Mouse (Mus musculus) neural tube, embryonic 12.5 days (tissue): ENCODE measurements around the gene Ercc6. TPM values are rescaled to one million over a fixed set of nuclear protein-coding genes. Genes with fewer than 3 reads are reported as not detected.

Experiments
- ATAC-seq: fragments of 200-750 bp; cut with Nextera tagmentation; 2 replicates; pipeline ENCODE4 v1.8.0; 2017; ENCODE audit warnings: low read depth, mild to moderate bottlenecking, moderate TSS enrichment, moderate library complexity; ENCODE audit not compliant: low FRiP score
- H3K27ac ChIP-seq: fragments of 300-500 bp; sonication (generic); 2 replicates; pipeline ENCODE4 v1.5.1; 2016
- H3K27me3 ChIP-seq: fragments of 300-500 bp; sonication (generic); replicated peaks from 2 replicates; pipeline ENCODE4 v1.6.1; 2016; ENCODE audit warnings: mild to moderate bottlenecking
- H3K36me3 ChIP-seq: fragments of 300-500 bp; sonication (generic); 2 replicates; pipeline ENCODE4 v1.6.1; 2016; ENCODE audit warnings: mild to moderate bottlenecking
- H3K4me1 ChIP-seq: fragments of 300-500 bp; sonication (generic); 2 replicates; pipeline ENCODE4 v1.6.1; 2016
- H3K4me2 ChIP-seq: fragments of 300-500 bp; sonication (generic); replicated peaks from 2 replicates; pipeline ENCODE4 v1.6.1; 2016; ENCODE audit warnings: mild to moderate bottlenecking
- H3K4me3 ChIP-seq: fragments of 300-500 bp; sonication (generic); 2 replicates; pipeline ENCODE4 v1.5.1; 2016
- H3K9ac ChIP-seq: fragments of 300-500 bp; sonication (generic); 2 replicates; pipeline ENCODE4 v1.6.1; 2016; ENCODE audit warnings: mild to moderate bottlenecking
- H3K9me3 ChIP-seq: fragments of 300-500 bp; sonication (generic); 2 replicates; pipeline ENCODE4 v1.6.1; 2016; ENCODE audit warnings: mild to moderate bottlenecking
- WGBS: fragments of 180-500 bp; shearing (Covaris S2); methylation state at CpG from one replicate; pipeline ENCODE4 v1.1.7; 2016; 5-methylcytosine and 5-hydroxymethylcytosine counted together
- polyA plus RNA-seq: library from polyadenylated mRNA; unstranded; fragments of >200 nt; fragmentation: Nextera tagmentation; extraction: Ambion mirVana; gene quantifications from 2 replicates; pipeline ENCODE4 v1.2.1, GENCODE M21; 2016

The Ercc6 gene
- 30.5 and 31.9 TPM in 2 replicates for polyA plus RNA-seq

DNA sequence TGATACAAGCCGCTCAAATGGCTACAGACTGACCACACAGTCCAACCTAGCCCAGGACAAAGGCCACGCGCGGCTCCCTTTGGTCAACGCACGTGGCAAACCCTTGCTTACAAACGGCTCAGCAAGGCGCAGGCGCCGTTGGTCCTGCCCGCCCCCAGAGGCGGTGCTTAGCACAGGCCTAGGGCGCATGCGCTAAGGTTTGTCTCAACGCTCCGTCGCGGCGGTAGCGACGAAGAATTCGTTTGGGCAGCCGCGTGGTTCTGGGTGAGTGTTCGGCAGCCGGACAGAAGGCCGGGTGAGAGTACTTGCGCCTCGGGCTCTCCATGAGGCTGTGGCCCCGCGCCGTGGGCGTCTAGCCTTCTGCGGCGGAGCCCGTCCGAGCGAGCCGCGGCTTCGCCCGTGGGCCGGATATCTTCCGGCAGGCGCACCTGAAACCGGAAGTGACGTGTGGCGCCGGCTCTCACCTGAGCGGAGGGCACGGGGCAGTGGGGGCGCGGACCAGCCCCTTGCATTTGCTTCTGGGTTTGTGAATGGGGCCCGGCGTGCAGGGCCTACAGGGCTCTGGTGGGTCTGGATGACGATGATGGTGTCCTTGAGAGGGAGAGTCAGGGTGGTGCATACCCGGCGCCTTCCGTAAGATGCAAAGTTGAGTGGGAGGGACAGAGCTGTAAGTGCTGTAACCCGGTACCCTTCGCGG lies at the start of gene Ercc6:
Gene Ercc6 (plus strand): TSS at position 186 of the 697 bp plus-strand sequence.
- H3K9me3 ChIP-seq, result no peaks in the 10 kb centered on the region
- H3K9ac ChIP-seq, result peak within 1 kb of the TSS; percentile 64
- no peaks in the 10 kb centered on the region for H3K27me3 ChIP-seq
- peak within 1 kb of the TSS; percentile 28; the same call in 1 of the 2 replicates for H3K27ac ChIP-seq
- WGBS, result under 1% methylated on average over 62 of the region's 62 CpGs
- H3K4me3 ChIP-seq, result peak within 1 kb of the TSS; percentile 68
- H3K36me3 ChIP-seq, result peaks cover 17% of the 10 kb centered on the region
- H3K4me1 ChIP-seq, result 0 out of 2 replicates have a peak, but pooled peaks cover 4% of the 10 kb centered on the region
- H3K4me2 ChIP-seq, result peak within 1 kb of the TSS; percentile 84
- ATAC-seq, result peak; percentile 97

DNA sequence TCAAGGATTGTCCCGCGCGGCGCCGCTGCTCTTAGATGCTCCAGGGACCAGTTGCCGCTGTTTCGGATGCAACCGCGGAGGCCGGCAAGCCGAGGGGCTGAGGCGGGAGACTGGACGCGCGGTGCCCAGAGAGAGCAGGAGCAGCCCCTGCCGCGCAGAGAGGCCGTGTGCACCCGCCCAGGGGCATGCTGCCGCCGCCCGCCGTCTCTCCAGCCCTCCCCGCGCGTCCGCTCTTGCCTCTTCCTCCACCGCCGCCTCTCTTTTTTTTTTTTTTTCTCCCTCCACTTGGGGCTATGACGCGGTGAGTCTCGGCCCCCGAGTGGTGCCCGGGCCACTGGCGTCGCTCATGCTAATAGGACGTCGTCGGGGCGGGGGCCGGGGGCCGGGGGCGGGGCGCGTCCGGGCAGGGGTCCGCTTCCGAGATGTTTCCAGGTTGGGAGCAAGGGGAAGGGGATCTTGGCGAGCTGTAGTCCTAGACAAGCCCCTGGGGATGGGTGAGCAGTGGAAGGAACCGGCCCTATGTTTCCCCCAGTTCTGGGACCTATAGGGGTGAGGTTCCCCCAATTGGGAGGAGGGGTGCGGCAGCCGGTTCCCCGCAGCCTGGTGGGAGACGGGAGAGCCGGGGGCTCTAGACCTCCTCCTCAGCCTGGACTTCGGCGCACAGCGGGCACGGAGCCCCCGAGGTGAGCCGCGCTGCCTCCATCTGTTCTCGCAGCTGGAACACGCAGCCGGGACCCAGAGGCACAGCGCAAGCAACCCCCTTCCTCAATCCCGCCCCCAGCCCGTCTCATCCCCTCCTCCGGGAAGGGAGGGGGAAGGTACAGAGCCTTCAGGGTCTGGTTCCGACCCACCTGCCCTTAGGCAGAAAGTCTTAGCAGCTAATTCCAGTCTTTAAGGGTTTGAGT lies 48.5 kb upstream of the Ercc6 start, which contains the start of gene Slc18a3:
Gene Slc18a3 (minus strand): TSS at position 250 of the 905 bp plus-strand sequence.
- Histone ChIP-seq H3K27me3 (peaks cover 86% of the 10 kb centered on the region), H3K9ac (peak within 1 kb of the TSS; percentile 43; the same call in 1 of the 2 replicates), H3K36me3 (no peaks in the 10 kb centered on the region), H3K4me2 (peak within 1 kb of the TSS; percentile 53), H3K4me1 (peaks cover 22% of the 10 kb centered on the region), H3K27ac (no peak within 1 kb of the TSS), H3K9me3 (no peaks in the 10 kb centered on the region), H3K4me3 (peak within 1 kb of the TSS; percentile 23)
- WGBS, result under 1% methylated on average over 68 of the region's 70 CpGs
- ATAC-seq, result peak; percentile 27; the same call in 1 of the 2 replicates

DNA sequence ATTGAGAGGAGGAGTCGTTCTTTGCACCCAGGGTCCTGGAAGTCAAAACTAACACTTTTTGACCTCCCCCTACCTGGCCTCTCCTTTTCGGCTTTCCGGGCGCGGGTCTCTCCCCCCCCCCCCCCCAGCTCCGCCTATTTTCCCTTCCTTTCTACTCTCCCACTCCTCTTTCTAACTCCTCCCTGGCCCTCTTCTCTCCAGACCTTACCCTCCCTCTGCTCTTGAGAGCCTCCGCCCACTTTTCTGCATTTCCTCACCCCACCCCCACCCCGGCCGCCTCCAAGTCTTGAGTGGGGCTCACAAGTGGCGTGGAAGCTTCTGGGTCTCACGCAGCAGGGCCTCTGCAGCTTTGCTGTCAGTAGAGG lies 47.8 kb upstream of the Ercc6 start:
- H3K36me3 ChIP-seq, result no peaks in the 10 kb centered on the region
- H3K9ac ChIP-seq, result 0 out of 2 replicates have a peak overlapping the region, but pooled peaks have one; percentile 43
- H3K27me3 ChIP-seq, result peaks cover 79% of the 10 kb centered on the region
- H3K4me2 ChIP-seq, result peak overlapping the region; percentile 53
- H3K4me3 ChIP-seq, result peak overlapping the region; percentile 23
- no peak overlapping the region for H3K27ac ChIP-seq
- H3K4me1 ChIP-seq, result peaks cover 22% of the 10 kb centered on the region
- WGBS, result under 1% methylated on average over 8 of the region's 11 CpGs
- H3K9me3 ChIP-seq, result no peaks in the 10 kb centered on the region
- ATAC-seq, result no peak

DNA sequence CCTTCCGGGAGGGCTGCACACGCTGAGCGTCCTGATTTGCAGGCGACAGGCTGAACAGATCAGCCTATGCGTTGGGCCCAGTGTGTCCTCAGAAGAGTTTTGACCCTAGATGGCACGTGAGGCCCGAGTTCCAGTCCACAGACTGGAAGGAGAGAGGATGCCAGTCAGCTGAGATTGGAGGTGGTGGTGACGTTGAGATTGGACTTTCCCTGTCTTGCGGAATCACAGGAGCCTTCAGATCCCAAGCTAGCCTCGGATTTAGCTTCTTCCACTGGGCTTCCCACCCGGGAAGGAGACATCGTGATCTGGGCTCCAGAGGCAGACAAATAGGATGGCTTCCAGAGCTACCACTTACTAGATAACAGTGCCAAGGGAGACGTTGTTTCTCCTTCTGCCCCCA lies 47.4 kb upstream of the Ercc6 start, which contains the start of gene Chat:
Gene Chat (minus strand): TSS at position 101 of the 400 bp plus-strand sequence.
- Histone ChIP-seq H3K4me2 (peak within 1 kb of the TSS; percentile 53), H3K27me3 (peaks cover 75% of the 10 kb centered on the region), H3K4me3 (peak within 1 kb of the TSS; percentile 23), H3K9ac (peak within 1 kb of the TSS; percentile 43; the same call in 1 of the 2 replicates), H3K27ac (no peak within 1 kb of the TSS), H3K36me3 (no peaks in the 10 kb centered on the region), H3K9me3 (no peaks in the 10 kb centered on the region), H3K4me1 (peaks cover 22% of the 10 kb centered on the region)
- WGBS, result 17% methylated on average over 13 of the region's 13 CpGs
- no peak for ATAC-seq

DNA sequence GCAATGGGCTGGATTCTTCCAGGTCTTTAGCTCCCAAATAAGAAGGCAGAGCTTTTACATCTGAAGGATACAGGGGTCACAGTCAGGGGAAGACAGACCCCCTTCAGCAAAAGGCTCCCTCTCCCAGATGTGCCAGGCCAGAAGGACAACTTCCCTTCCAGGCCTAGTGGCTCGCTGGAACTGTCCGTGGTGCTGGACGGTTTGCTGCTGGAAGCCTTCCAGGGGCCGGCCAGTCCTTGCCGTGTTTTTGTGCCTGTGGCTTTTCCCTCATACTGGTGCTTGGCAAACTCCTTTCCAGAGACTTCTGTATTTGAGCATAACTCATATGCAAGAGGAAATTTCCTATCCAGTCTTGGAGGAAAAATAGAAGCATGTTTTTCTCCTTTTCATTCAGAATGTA lies 45.7 kb upstream of the Ercc6 start:
- no peak overlapping the region for H3K9ac ChIP-seq
- H3K27ac ChIP-seq, result no peak overlapping the region
- no peak for ATAC-seq
- no peak overlapping the region for H3K4me2 ChIP-seq
- H3K36me3 ChIP-seq, result no peaks in the 10 kb centered on the region
- H3K9me3 ChIP-seq, result no peaks in the 10 kb centered on the region
- 5% methylated on average over 5 of the region's 5 CpGs for WGBS
- peaks cover 22% of the 10 kb centered on the region for H3K4me1 ChIP-seq
- H3K27me3 ChIP-seq, result peaks cover 58% of the 10 kb centered on the region
- no peak overlapping the region for H3K4me3 ChIP-seq

DNA sequence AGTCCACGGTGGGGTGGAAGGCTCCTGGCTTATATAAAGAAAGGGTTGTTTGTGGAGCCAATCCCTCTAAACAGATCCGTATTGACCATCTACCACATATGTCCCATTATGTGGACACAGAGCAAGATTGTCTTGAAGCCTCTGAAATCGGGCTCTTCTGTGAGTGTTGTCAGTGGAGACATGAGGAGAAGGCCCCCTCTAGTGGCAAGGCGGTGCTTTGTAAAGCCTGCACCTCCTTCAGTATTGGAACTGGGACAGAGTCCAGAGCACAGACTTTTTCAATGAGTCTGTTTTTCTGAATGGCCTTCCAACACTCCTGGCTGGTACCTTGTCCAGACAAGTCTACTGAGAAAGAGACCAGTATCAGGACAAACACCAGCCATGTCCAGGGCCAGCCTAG lies 40.3 kb upstream of the Ercc6 start:
- no peak overlapping the region for H3K9ac ChIP-seq
- H3K9me3 ChIP-seq, result no peaks in the 10 kb centered on the region
- 0 out of 2 replicates have a peak, but pooled peaks cover 7% of the 10 kb centered on the region for H3K4me1 ChIP-seq
- H3K4me2 ChIP-seq, result no peak overlapping the region
- no peak overlapping the region for H3K27ac ChIP-seq
- peak; percentile 50; the same call in 1 of the 2 replicates for ATAC-seq
- no peak overlapping the region for H3K4me3 ChIP-seq
- no peaks in the 10 kb centered on the region for H3K36me3 ChIP-seq
- 12% methylated on average over 4 of the region's 4 CpGs for WGBS
- H3K27me3 ChIP-seq, result 0 out of 2 replicates have a peak, but pooled peaks cover 7% of the 10 kb centered on the region

DNA sequence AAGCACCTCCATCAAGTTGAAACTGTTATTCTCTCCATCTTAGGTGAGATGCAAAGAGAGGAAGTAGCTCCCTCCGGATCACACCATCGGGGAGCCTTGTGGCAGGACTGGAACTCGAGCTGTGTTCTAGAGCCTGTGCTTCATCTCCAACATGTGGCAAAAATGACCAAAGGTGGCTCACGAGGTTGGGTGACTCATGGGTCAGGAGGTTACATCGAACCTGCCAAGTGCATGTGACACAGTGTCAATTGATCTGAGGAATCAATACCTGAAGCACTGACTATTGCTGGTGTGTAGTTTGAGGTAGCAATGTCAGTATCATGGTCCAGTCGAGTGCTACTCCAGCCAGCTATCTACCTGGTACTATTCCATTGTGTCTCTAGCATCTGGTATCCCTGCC lies 36.8 kb upstream of the Ercc6 start:
- H3K9me3 ChIP-seq, result no peaks in the 10 kb centered on the region
- no peak overlapping the region for H3K4me2 ChIP-seq
- no peak overlapping the region for H3K4me3 ChIP-seq
- H3K4me1 ChIP-seq, result no peaks in the 10 kb centered on the region
- no peaks in the 10 kb centered on the region for H3K27me3 ChIP-seq
- no peak overlapping the region for H3K9ac ChIP-seq
- WGBS, result 82% methylated on average over 6 of the region's 6 CpGs
- no peak overlapping the region for H3K27ac ChIP-seq
- no peaks in the 10 kb centered on the region for H3K36me3 ChIP-seq
- no peak for ATAC-seq

DNA sequence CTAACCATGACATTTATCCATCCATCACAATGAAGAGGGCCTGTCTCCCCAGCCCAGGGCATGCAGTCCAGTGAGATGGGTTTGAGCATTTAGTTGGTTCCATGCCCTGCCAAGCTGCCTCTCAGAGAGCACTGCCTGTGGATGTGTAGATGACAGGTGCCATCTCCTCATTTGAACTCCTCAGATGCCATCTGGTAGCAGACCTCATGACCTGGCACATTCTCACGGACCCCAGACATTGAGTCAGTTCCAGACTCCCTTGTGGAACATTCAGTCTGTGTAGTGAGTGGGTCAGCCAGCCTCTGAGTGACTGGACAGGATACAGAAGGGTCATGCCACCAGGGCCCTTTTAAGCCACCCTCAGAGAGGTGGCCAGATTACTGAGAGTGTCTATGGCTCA lies 35.7 kb upstream of the Ercc6 start:
- no peak for ATAC-seq
- 73% methylated on average over 1 of the region's 1 CpGs for WGBS
- no peaks in the 10 kb centered on the region for H3K9me3 ChIP-seq
- H3K27me3 ChIP-seq, result no peaks in the 10 kb centered on the region
- no peaks in the 10 kb centered on the region for H3K4me1 ChIP-seq
- no peak overlapping the region for H3K4me2 ChIP-seq
- no peak overlapping the region for H3K27ac ChIP-seq
- H3K36me3 ChIP-seq, result no peaks in the 10 kb centered on the region
- no peak overlapping the region for H3K9ac ChIP-seq
- no peak overlapping the region for H3K4me3 ChIP-seq

DNA sequence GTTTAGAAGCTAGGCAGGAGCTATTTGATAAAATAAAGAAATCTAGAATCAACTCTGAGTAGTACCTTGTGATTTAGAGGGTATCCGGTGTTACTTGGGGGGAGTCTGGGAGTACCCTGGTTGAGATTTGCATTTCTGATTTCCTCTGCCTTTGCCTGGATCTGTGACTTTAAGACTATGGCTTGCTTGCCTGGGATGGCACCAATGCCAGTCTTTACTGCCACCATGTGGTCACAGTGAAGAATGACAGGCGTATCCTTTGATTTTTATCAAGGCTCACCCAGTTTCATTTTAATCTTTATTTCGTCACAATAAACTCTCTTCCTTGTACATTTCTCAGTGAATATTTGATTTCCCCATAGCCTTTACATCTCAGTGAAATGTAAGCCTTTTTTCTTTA lies 31.3 kb upstream of the Ercc6 start:
- Histone ChIP-seq H3K27ac (no peak overlapping the region), H3K4me2 (no peak overlapping the region), H3K27me3 (no peaks in the 10 kb centered on the region; the same call in 1 of the 2 replicates), H3K9ac (no peak overlapping the region), H3K4me3 (no peak overlapping the region), H3K36me3 (no peaks in the 10 kb centered on the region), H3K9me3 (no peaks in the 10 kb centered on the region), H3K4me1 (no peaks in the 10 kb centered on the region)
- WGBS, result 9% methylated on average over 3 of the region's 3 CpGs
- ATAC-seq, result no peak

DNA sequence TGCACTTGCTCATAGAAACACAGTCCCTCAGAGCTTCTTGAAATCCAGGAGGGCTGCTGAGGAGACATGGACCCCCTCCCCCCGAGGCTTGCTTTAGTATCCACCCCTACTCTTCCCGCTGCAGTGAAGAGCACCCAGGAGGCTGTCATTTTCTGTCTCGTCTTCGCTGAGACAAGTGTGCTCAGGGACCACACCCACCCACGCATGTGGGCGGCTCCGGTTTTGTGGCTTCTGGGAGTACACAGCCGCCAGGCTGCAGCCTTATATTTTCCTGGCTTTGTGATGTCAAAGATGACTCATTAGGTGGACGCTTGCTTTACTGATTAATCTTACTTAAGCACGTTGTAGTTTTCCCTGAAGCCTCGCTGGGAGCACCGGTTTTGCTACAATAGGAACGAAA lies 20.8 kb upstream of the Ercc6 start:
- Histone ChIP-seq H3K4me3 (0 out of 2 replicates have a peak overlapping the region, but pooled peaks have one; percentile 4), H3K9ac (no peak overlapping the region), H3K27me3 (no peaks in the 10 kb centered on the region), H3K4me1 (peaks cover 5% of the 10 kb centered on the region; the same call in 1 of the 2 replicates), H3K27ac (no peak overlapping the region), H3K36me3 (no peaks in the 10 kb centered on the region), H3K4me2 (peak overlapping the region; percentile 49), H3K9me3 (no peaks in the 10 kb centered on the region)
- no peak for ATAC-seq
- WGBS, result 22% methylated on average over 13 of the region's 13 CpGs

DNA sequence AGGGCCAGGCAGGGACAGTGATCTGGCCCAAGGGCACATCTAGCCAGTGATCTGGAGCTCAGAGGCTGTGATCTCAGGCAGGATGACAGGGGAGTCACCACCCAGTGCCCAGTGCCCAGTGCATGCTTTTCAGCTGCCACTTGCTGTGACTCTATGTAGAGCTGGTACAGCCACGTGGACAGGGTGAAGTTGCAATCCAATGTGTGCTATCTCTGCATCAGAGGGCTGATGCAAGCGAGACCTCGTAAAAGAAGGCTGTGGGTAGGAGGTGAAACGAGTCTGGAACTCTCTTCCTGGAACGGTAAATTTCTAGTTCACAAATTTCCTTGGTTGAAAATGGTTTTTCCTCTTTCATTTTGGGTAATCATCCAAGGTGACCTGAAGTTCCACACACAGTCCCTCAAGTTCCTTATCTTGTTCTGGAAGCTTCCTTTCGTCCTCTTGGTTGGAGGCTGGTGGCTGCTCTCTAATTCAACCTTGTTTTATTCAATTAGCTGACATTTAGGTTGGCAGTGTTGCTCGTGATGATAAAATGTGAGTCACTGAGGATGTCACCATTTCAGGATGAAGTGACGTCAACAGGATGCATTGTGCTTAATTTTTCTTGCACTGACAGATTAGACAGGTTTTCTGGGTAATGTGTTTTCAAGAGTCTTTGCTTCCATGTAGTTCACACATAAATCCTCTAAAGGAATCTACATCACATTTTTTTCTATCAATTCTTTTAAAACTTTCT lies 17.0 kb upstream of the Ercc6 start:
- no peak overlapping the region for H3K9ac ChIP-seq
- 77% methylated on average over 8 of the region's 8 CpGs for WGBS
- no peak for ATAC-seq
- H3K36me3 ChIP-seq, result no peaks in the 10 kb centered on the region
- no peaks in the 10 kb centered on the region for H3K27me3 ChIP-seq
- H3K4me2 ChIP-seq, result no peak overlapping the region
- H3K4me3 ChIP-seq, result no peak overlapping the region
- no peak overlapping the region for H3K27ac ChIP-seq
- peaks cover 5% of the 10 kb centered on the region; the same call in 1 of the 2 replicates for H3K4me1 ChIP-seq
- H3K9me3 ChIP-seq, result no peaks in the 10 kb centered on the region
